13 mouse cellular contexts compared by ENCODE assay signal in the genomic region with DNA sequence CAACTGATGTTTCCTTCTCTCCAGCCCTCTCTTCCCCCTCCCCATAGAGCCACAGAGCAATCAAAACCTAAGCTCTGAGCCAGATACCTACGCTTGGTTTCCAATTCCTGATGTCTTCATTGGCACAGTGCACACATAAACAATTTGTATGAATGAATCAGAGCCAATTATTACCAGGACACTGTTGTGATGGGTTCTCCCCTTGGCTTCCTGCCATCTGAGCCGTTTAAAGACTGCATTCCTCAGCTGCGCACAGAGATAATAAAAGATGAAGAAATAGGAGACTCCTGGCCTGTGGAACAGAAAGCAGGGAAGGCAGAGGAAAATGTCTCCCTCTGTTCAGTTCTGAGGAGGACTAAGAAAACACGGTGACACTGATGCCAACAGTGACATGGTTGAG. TPM values are rescaled to one million over a fixed set of nuclear protein-coding genes. Genes with fewer than 3 reads are reported as not detected.
A peak's percentile ranks its signal among the peaks of the same experiment; 100 is the strongest.
DNase-seq lines count a peak whose midpoint lies in the region; ATAC-seq lines count a peak whose summit lies in the region.
"Had no signal": no experiment of that assay in that cellular context is flagged by ENCODE, and none has a peak within 500 bp of the region (broad histone marks: within the 10 kb centered on the region; RNA-seq: fewer than 3 reads in every experiment).

No protein-coding gene starts in this region.

- no peak overlapping the region for H3K4me3 ChIP-seq in hindbrain, embryonic 14.5 days (replicated peaks; ENCODE audit: low read length)
- H3K4me3 ChIP-seq in hindbrain, embryonic 12.5 days = no peak overlapping the region
- H3K4me3 ChIP-seq: heart, embryonic 12.5 days; intestine, embryonic 15.5 days had no signal

- WGBS in hindbrain, embryonic 14.5 days = 39% methylated on average over 4 of the region's 4 CpGs
- WGBS in hindbrain, embryonic 12.5 days = 59% methylated on average over 4 of the region's 4 CpGs

- no peaks in the 10 kb centered on the region for H3K9me3 ChIP-seq in hindbrain, embryonic 14.5 days (ENCODE audit: control insufficient read depth, low read length)
- no peaks in the 10 kb centered on the region for H3K9me3 ChIP-seq in hindbrain, embryonic 12.5 days (replicated peaks)
- H3K9me3 ChIP-seq: G1E; heart, embryonic 12.5 days; intestine, embryonic 15.5 days had no signal

- H3K27ac ChIP-seq in hindbrain, embryonic 14.5 days = no peak overlapping the region
- no peak overlapping the region for H3K27ac ChIP-seq in hindbrain, embryonic 12.5 days
- H3K27ac ChIP-seq: intestine, embryonic 15.5 days had no signal

- H3K4me2 ChIP-seq in hindbrain, embryonic 14.5 days (replicated peaks) = no peak overlapping the region
- H3K4me2 ChIP-seq in hindbrain, embryonic 12.5 days (replicated peaks) = no peak overlapping the region
- H3K4me2 ChIP-seq: heart, embryonic 12.5 days; intestine, embryonic 15.5 days had no signal

- DNase-seq in hindbrain, embryonic 14.5 days (ENCODE audit: low spot score) = peak; percentile 58
- peak; percentile 4 for DNase-seq in ovary, postnatal 14 days (ENCODE audit: low spot score)
- no peak for DNase-seq in ovary, postnatal 10 days (ENCODE audit: low spot score)
- peak; percentile 14 to 50 for DNase-seq in layer of hippocampus, adult 18-20 months (ENCODE audit: low spot score in 2 of 2)
- DNase-seq in lung, postnatal 14 days = peak; percentile 30
- no peak for DNase-seq in heart, postnatal 25 days (ENCODE audit: low spot score)
- DNase-seq: liver; spleen, adult 18-20 months; thymus, postnatal 4 days had no signal

- intact Hi-C loops in heart, postnatal 25 days (cut with DNase I) = no loop called here

- H3K4me1 ChIP-seq in hindbrain, embryonic 14.5 days (replicated peaks; ENCODE audit: control insufficient read depth, insufficient read depth, low read length) = 0 out of 2 replicates have a peak, but pooled peaks cover 7% of the 10 kb centered on the region
- peaks cover 7% of the 10 kb centered on the region; the same call in 1 of the 2 replicates for H3K4me1 ChIP-seq in hindbrain, embryonic 12.5 days
- H3K4me1 ChIP-seq: heart, embryonic 12.5 days; intestine, embryonic 15.5 days had no signal

- H3K9ac ChIP-seq in hindbrain, embryonic 14.5 days = no peak overlapping the region
- H3K9ac ChIP-seq in hindbrain, embryonic 12.5 days = no peak overlapping the region
- H3K9ac ChIP-seq: heart, embryonic 12.5 days; intestine, embryonic 15.5 days had no signal

- ATAC-seq in hindbrain, embryonic 14.5 days (ENCODE audit: low FRiP score) = no peak
- no peak for ATAC-seq in hindbrain, embryonic 12.5 days (ENCODE audit: low FRiP score)
- ATAC-seq: intestine, embryonic 15.5 days had no signal

- H3K36me3 ChIP-seq in hindbrain, embryonic 14.5 days (replicated peaks; ENCODE audit: control insufficient read depth, insufficient read depth) = no peaks in the 10 kb centered on the region
- H3K36me3 ChIP-seq in hindbrain, embryonic 12.5 days = no peaks in the 10 kb centered on the region
- H3K36me3 ChIP-seq: G1E; heart, embryonic 12.5 days; intestine, embryonic 15.5 days had no signal

- H3K27me3 ChIP-seq in hindbrain, embryonic 14.5 days (ENCODE audit: control insufficient read depth, insufficient read depth, low read length) = no peaks in the 10 kb centered on the region
- peaks cover 7% of the 10 kb centered on the region for H3K27me3 ChIP-seq in hindbrain, embryonic 12.5 days
- H3K27me3 ChIP-seq: heart, embryonic 12.5 days; intestine, embryonic 15.5 days had no signal

RNA-seq across cellular contexts. Expression of gene Gm4894, which starts 25.6 kb away (rescaled TPM):
- not detected in 2 replicates for polyA plus RNA-seq in hindbrain, embryonic 14.5 days (2014; fragmentation: Nextera tagmentation; extraction: Ambion mirVana)
- not detected in 2 replicates for polyA plus RNA-seq in hindbrain, embryonic 12.5 days (2016; fragmentation: Nextera tagmentation; extraction: Ambion mirVana)
- total RNA-seq in layer of hippocampus, adult 18-20 months (2021) = not detected
- not detected for total RNA-seq in heart, postnatal 25 days (2021)
- polyA plus RNA-seq: G1E; heart, embryonic 12.5 days; intestine, embryonic 15.5 days had no signal

Comparison
In these comparisons a context has a peak if more than half of its experiments do, and no peak if none do; other contexts are left out.
1. DNase-seq: peak in hindbrain, embryonic 14.5 days (single experiment), ovary, postnatal 14 days (single experiment), layer of hippocampus, adult 18-20 months (2 of 2) and lung, postnatal 14 days (single experiment); none in ovary, postnatal 10 days (single experiment) and heart, postnatal 25 days (single experiment).